Mouse (Mus musculus) T-cell, adult 2 months (primary cell): ENCODE data around the gene Cabp5.
"Not testable (repeated sequence)": the region's sequence is repeated elsewhere in the genome, so short reads cannot be mapped to it uniquely, and the experiment has no call there.

Source experiments
- DNase-seq: peaks from one replicate; pipeline ENCODE4 v3.0.0; 2022; ENCODE audit warnings: low spot score

Cabp5 gene

DNA sequence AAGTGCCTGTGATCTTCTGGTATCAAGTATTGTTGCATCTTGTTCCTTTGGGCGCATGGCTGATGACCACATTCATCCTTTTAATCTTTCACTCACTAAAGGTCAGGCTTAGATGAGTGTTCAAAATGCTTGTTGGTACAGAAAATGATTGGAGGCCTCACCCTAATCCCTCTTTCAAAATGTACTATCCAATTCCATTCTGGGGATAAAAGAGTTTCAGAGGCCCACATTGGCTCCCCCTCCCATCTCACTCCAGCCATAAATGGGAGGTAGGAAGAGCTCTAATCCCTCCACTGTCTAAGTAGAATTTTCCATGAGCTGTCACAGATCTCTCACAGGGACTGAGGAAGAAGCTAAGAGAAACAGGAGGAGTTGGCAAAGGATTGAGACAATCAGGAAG lies at the start of gene Cabp5:
Cabp5 (plus strand) TSS at position 301 of the 400 bp plus-strand sequence.
- DNase-seq: no peak

DNA sequence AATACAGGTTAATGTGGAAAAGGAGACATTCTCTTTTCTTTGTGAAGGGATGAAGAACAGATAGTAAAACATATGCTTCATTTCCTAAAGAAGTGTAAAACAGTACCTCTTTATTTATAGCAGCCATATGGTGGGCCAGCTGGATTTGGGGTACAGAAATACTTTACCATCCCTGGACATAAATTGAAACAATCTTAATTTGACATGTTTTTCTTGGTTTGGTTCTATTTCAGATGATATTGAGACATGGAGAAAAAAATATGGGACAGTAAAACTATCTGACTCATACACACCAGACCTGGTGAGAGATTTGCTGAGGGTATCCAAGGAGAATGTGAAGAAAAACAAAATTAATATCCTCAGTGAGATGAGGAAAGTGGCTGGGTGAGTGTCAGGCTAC lies 42.0 kb upstream of the Cabp5 start:
- no peak for DNase-seq

DNA sequence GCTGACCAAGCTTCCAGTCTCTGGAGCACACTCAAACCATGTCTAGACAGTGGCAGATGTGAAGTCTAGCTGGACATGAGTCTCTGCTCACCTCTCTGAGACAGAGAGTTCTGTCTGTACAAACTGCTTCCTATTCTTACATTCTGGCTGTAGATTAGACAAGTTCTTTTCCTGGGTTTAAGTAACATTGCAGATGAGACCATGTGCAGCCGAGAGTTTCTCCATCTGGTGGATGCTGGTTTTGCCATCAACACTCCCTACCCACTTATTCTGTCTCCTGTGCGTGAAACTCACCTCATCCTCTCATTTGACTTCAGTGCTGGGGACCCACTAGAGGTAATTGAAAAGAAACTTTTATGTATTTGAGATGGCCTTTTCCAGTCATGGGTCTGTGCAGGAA lies 17.3 kb upstream of the Cabp5 start:
- no peak for DNase-seq

DNA sequence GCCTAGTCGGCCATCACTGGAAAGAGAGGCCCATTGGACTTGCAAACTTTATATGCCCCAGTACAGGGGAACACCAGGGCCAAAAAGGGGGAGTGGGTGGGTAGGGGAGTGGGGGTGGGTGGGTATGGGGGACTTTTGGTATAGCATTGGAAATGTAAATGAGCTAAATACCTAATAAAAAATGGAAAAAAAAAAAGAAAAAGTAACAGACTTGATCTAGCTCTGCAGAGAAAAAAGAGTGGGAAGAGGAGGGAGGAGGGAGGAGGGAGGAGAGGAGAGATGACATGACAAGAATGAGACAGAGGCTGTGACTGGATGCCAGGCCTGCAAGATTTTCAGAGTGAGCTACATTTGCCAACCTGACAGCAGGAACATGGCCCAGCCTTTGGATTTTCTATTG lies 52.6 kb downstream of the Cabp5 start, which contains the start of gene Bsph1:
Bsph1 (plus strand) TSS at position 301 of the 400 bp plus-strand sequence.
- not testable (repeated sequence) for DNase-seq
